Mouse (Mus musculus): ENCODE results near the gene Grsf1. TPM values are rescaled to one million over a fixed set of nuclear protein-coding genes. Genes with fewer than 3 reads are reported as not detected.

Gene Grsf1
- polyA plus RNA-seq, 1 experiment from 2014 or later, result 67.6 TPM

DNA sequence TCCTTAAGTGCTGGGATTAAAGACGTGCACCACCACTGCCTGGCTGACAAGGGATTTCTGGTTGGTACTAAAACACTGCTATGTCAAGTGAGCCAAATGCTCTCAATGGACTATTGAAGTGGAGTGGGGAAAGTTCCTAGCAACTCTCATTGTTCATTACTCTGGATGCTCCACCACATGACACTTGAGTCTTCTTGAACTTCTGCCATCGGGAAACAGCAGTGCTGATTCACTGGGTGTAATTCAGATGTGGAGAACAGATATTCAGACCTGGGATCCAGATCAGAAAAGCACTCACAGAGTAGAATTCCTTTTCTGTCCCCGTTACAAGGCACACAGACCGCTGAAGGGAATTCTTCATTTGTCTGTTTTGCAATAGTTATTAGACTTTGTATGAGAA is 27.6 kb upstream of the Grsf1 start:
- Histone ChIP-seq H3K4me1 (replicated peaks) (no peaks in the 10 kb centered on the region), H3K4me2 (no peak overlapping the region), H3K27me3 (no peaks in the 10 kb centered on the region), H3K9ac (replicated peaks) (no peak overlapping the region), H3K4me3 (replicated peaks) (no peak overlapping the region), H3K27ac (no peak overlapping the region), H3K36me3 (no peaks in the 10 kb centered on the region), H3K9me3 (no peaks in the 10 kb centered on the region)
- 92% methylated on average over 4 of the region's 4 CpGs for WGBS
- ATAC-seq (ENCODE audit: insufficient number of reproducible peaks, insufficient read depth, low FRiP score, low TSS enrichment, low read depth), result no peak

DNA sequence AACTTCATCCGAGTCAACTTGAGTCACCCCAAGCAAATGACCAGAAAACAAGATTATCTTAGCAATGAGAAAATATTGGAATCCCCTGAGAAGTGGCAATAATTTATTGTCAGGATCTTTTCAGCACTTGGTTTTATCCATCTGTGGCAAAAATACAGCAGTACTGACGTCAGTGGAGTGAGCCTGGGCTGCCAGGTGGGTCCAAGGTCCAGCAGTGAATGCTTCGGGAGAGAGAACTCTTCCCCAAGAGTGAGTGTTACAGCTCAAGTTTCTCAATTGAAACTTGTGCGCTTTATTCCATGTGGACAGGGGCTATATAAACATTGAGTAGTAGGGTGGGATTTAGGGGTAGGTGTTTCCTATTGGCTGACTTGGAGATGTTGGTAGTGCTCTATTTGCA is 26.1 kb upstream of the Grsf1 start:
- H3K36me3 ChIP-seq, result no peaks in the 10 kb centered on the region
- H3K9me3 ChIP-seq, result no peaks in the 10 kb centered on the region
- H3K4me3 ChIP-seq (replicated peaks), result no peak overlapping the region
- no peak overlapping the region for H3K4me2 ChIP-seq
- no peak for ATAC-seq (ENCODE audit: insufficient number of reproducible peaks, insufficient read depth, low FRiP score, low TSS enrichment, low read depth)
- H3K27me3 ChIP-seq, result no peaks in the 10 kb centered on the region
- WGBS, result 74% methylated on average over 4 of the region's 4 CpGs
- H3K27ac ChIP-seq, result no peak overlapping the region
- H3K4me1 ChIP-seq (replicated peaks), result no peaks in the 10 kb centered on the region
- no peak overlapping the region for H3K9ac ChIP-seq (replicated peaks)

DNA sequence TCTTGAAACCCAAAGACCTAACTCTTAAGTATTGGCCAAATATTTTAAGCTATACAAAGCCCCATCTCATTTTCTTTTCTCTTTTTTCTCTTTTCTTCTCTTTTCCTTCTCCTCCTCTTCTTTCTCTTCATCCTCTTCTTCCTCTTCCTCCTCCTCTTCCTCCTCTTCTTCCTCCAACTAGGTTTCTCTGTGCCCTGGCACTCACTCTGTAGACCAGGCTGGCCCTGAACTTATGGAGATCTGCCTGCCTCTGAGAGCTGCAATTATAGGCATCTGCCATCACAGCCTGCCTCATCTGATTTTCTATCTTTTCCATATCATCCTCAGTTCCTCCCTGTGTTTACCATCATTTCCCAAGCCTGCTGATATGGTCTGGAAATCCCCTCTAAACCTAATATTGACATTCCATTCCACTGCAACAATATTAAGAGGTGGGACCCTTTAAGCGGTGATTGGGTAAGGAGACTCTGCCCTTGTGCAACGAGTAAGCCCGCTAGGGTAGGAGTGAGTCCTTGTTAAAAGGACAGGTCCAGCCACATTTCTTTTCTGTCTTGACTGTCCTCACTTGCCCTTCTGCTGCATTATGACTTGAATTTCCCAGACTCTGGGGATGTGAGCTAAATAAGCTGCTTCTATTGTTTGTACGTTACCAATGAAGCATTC is 23.4 kb upstream of the Grsf1 start:
- no peak overlapping the region for H3K4me2 ChIP-seq

DNA sequence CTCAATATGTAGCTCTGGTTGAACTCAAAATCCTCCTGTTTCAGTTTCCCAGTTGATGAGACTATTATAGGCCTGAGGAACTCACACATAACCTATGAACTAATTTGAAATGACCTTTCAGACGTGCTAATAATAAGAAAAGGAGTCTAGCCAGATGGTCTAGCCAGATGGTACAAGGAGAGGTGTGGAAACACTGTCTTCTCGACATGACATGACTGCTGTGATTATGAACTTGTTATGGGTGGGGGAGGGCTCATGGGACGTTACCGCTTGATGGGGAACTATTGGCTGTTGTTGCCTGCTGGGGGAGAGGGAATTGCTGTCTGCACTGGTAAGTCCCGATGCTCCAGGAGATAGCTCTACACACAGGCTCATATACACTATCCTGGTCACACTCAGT is 21.3 kb upstream of the Grsf1 start:
- no peaks in the 10 kb centered on the region for H3K4me1 ChIP-seq (replicated peaks)
- H3K9ac ChIP-seq (replicated peaks), result no peak overlapping the region
- H3K36me3 ChIP-seq, result no peaks in the 10 kb centered on the region
- WGBS, result 74% methylated on average over 5 of the region's 5 CpGs
- H3K9me3 ChIP-seq, result no peaks in the 10 kb centered on the region
- H3K4me2 ChIP-seq, result no peak overlapping the region
- no peak overlapping the region for H3K4me3 ChIP-seq (replicated peaks)
- ATAC-seq (ENCODE audit: insufficient number of reproducible peaks, insufficient read depth, low FRiP score, low TSS enrichment, low read depth), result no peak
- no peaks in the 10 kb centered on the region for H3K27me3 ChIP-seq
- no peak overlapping the region for H3K27ac ChIP-seq

More for the DNA sequence above, 23.4 kb upstream of the Grsf1 start:
- WGBS, result 78% methylated on average over 4 of the region's 4 CpGs
- no peaks in the 10 kb centered on the region for H3K27me3 ChIP-seq
- H3K27ac ChIP-seq, result no peak overlapping the region
- ATAC-seq (ENCODE audit: insufficient number of reproducible peaks, insufficient read depth, low FRiP score, low TSS enrichment, low read depth), result no peak
- H3K9ac ChIP-seq (replicated peaks), result no peak overlapping the region
- H3K4me1 ChIP-seq (replicated peaks), result no peaks in the 10 kb centered on the region
- no peaks in the 10 kb centered on the region for H3K36me3 ChIP-seq
- no peaks in the 10 kb centered on the region for H3K9me3 ChIP-seq
- no peak overlapping the region for H3K4me3 ChIP-seq (replicated peaks)

DNA sequence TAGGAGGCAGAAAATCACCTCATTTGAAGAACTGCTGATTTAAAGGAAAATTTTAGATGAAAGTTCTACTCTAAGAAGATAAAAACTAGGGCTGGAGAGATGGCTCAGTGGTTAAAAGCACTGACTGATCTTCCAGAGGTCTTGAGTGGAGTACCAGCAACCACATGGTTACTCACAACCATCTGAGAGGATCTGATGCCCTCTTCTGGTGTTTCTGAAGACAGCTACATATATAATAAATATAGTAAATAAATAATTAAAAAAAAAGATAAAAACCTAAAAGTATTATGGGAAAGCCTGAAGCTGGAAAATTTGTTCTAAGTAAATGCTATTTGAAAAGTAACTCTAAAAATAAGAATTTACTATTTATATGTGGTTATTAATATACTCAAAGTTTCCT is 17.1 kb upstream of the Grsf1 start:
- Histone ChIP-seq H3K27me3 (no peaks in the 10 kb centered on the region), H3K4me1 (replicated peaks) (no peaks in the 10 kb centered on the region), H3K4me2 (no peak overlapping the region), H3K9me3 (no peaks in the 10 kb centered on the region), H3K27ac (no peak overlapping the region), H3K4me3 (replicated peaks) (no peak overlapping the region), H3K36me3 (no peaks in the 10 kb centered on the region), H3K9ac (replicated peaks) (no peak overlapping the region)
- ATAC-seq (ENCODE audit: insufficient number of reproducible peaks, insufficient read depth, low FRiP score, low TSS enrichment, low read depth), result no peak

DNA sequence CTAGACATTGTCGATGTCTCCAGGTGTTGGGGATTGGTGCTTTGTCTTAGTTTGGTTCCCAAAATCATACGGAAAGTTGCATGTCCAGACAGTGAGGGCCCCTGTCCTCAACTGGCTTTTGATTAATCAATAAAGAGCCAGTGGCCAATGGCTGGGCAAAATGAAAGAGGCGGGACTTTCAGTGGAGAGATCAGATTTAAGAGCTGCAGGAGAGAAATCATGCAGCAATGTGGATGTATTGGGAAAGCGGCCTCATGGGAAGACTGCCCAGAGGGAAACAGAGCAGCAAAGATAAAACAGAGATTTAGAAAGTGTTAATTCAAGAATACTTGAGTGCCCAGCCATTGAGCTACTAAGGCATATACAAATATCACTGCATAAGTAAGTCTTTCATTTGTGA is 16.6 kb upstream of the Grsf1 start:
- Histone ChIP-seq H3K36me3 (no peaks in the 10 kb centered on the region), H3K4me3 (replicated peaks) (no peak overlapping the region), H3K4me1 (replicated peaks) (no peaks in the 10 kb centered on the region), H3K27ac (no peak overlapping the region), H3K9me3 (no peaks in the 10 kb centered on the region), H3K4me2 (no peak overlapping the region), H3K27me3 (no peaks in the 10 kb centered on the region), H3K9ac (replicated peaks) (no peak overlapping the region)
- ATAC-seq (ENCODE audit: insufficient number of reproducible peaks, insufficient read depth, low FRiP score, low TSS enrichment, low read depth), result no peak
- 89% methylated on average over 4 of the region's 4 CpGs for WGBS

DNA sequence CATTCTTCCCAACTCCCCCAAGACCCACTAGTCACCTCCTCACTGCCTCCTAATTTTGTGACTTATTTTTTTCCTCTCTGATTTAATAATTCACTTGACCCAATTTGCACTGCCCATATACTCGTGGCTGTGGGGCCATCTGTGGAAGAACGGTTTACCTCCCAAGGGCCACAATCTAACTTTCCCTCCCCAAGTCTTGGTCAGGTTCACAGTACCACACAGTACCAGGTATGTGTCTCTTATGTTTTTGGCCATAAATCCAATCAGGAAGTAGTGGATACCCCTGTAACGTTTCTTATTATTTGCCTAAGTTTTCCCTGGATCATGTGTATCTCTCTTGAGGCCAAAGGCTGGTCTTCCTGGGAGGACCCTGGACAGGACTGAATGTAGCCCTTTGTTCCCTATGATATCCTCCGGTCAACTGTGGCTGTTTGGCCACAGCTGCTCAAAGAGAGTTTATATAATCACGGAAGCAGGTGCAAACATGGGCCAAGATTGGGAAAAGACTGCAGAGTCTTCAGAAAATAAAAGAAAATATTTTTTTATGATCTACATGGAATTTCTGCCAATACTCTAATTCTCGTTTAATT is 15.6 kb upstream of the Grsf1 start:
- no peak overlapping the region for H3K27ac ChIP-seq
- H3K27me3 ChIP-seq, result no peaks in the 10 kb centered on the region
- no peak for ATAC-seq (ENCODE audit: insufficient number of reproducible peaks, insufficient read depth, low FRiP score, low TSS enrichment, low read depth)
- no peak overlapping the region for H3K4me2 ChIP-seq
- H3K36me3 ChIP-seq, result no peaks in the 10 kb centered on the region
- H3K9me3 ChIP-seq, result no peaks in the 10 kb centered on the region
- WGBS, result 77% methylated on average over 6 of the region's 6 CpGs
- H3K4me1 ChIP-seq (replicated peaks), result no peaks in the 10 kb centered on the region
- H3K9ac ChIP-seq (replicated peaks), result no peak overlapping the region
- H3K4me3 ChIP-seq (replicated peaks), result no peak overlapping the region

DNA sequence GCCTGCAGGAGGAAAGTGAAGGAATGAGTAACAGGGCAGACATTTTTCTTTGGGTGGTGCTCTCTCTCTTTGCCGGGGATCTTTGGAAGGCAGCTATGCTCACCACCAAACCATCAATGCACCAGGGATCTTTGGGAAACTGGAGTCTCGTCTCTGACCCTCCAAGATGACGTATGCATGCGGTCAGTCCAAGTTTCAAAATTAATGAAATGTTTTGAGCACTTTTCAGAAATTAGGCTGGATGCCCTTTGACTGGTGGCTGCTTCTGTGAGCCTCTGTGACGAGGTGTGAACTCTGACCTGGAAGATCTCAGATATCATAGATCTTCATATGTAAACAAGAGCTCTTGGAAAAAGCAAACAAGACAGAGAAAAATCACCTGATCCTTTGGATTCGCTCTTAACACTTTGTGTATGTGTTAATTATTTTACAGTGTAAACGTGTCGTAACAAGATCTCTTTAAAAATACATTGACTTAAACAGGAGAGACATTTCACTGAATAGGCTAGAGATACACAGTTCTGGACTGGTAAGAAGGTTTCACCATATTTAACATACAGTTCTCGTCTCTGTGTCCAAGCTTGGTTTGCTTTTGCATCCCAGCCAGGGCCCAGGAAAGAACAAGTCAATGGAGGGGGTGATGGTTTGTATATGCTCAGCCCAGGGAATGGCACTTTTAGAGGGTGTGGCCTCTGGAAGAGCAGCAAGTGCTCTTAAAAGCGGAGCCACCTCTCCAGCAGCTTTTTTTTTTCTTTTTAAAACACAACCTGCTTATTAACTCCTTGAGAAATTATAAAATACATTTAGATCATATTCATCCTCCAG is 14.9 kb upstream of the Grsf1 start:
- Histone ChIP-seq H3K4me3 (replicated peaks) (no peak overlapping the region), H3K4me2 (no peak overlapping the region), H3K9ac (replicated peaks) (no peak overlapping the region), H3K36me3 (no peaks in the 10 kb centered on the region), H3K27ac (no peak overlapping the region), H3K4me1 (replicated peaks) (no peaks in the 10 kb centered on the region), H3K27me3 (0 out of 2 replicates have a peak, but pooled peaks cover 3% of the 10 kb centered on the region), H3K9me3 (no peaks in the 10 kb centered on the region)
- WGBS, result 68% methylated on average over 10 of the region's 10 CpGs
- no peak for ATAC-seq (ENCODE audit: insufficient number of reproducible peaks, insufficient read depth, low FRiP score, low TSS enrichment, low read depth)

DNA sequence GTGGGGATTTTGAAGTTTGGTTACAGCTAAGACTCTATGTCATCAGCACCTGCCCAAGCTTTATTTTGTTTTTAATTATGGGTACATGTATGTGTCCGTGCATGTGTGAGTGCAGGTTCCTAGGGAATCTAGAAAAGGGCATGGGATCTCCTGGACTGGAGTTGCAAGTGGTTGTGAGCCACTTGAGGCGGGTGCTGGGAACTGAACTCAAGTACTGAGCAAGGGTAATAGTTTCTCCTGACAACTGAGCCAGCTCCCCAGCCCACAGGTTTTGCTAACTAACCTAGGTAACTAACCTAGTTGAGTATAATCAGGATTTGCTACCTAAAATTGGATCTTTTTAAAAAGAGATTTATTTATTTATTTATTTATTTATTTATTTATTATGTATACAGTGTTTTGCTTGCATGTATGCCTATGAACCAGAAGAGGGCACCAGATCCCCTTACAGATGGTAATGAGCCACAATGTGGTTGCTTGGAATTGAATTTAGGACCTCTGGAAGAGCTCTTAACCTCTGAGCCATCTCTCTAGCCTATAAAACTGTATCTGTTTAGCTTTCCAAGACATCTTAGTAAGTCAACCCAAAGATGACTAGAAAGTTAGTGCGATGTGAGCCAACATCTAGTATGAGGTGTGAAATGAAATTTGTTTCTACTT is 13.4 kb upstream of the Grsf1 start:
- no peak overlapping the region for H3K4me3 ChIP-seq (replicated peaks)
- no peak overlapping the region for H3K4me2 ChIP-seq
- 74% methylated on average over 3 of the region's 3 CpGs for WGBS
- 0 out of 2 replicates have a peak, but pooled peaks cover 4% of the 10 kb centered on the region for H3K4me1 ChIP-seq (replicated peaks)
- no peaks in the 10 kb centered on the region for H3K9me3 ChIP-seq
- no peak overlapping the region for H3K27ac ChIP-seq
- no peaks in the 10 kb centered on the region for H3K36me3 ChIP-seq
- no peak overlapping the region for H3K9ac ChIP-seq (replicated peaks)
- no peak; the same call in 1 of the 2 replicates for ATAC-seq (ENCODE audit: insufficient number of reproducible peaks, insufficient read depth, low FRiP score, low TSS enrichment, low read depth)
- H3K27me3 ChIP-seq, result peaks cover 14% of the 10 kb centered on the region

DNA sequence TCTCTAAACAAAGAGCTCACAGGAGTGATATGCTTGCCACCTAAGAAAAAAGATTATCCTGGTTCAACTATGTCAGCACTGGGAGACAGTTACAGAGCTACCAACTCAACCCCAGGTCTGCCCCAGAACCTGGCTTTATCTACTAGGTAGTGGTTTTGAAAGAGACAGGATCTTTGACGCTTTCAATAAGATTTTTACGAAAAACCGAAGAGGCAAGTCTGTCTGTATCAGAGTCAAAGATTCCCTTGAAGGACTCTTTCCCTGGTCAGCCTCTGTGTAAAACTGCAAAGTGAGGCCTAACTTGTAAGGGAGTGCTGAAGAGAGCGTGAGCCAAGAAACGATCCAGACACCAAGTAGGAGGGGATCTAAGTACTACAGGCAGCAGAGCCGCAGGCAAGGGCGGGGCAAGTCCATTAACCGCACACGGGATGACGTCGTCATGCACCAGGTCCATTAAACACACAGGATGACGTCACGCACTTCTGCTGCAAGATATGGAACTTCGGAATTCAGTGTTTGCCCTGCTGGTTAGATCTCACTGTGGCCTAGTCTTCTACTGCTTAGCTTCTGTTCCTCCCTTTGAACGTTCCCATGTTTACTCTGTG is 12.7 kb upstream of the Grsf1 start:
- no peak overlapping the region for H3K27ac ChIP-seq
- no peak for ATAC-seq (ENCODE audit: insufficient number of reproducible peaks, insufficient read depth, low FRiP score, low TSS enrichment, low read depth)
- H3K36me3 ChIP-seq, result no peaks in the 10 kb centered on the region
- no peak overlapping the region for H3K4me3 ChIP-seq (replicated peaks)
- peaks cover 14% of the 10 kb centered on the region for H3K27me3 ChIP-seq
- H3K4me1 ChIP-seq (replicated peaks), result 0 out of 2 replicates have a peak, but pooled peaks cover 4% of the 10 kb centered on the region
- H3K9ac ChIP-seq (replicated peaks), result no peak overlapping the region
- H3K4me2 ChIP-seq, result no peak overlapping the region
- 71% methylated on average over 15 of the region's 15 CpGs for WGBS
- H3K9me3 ChIP-seq, result no peaks in the 10 kb centered on the region

DNA sequence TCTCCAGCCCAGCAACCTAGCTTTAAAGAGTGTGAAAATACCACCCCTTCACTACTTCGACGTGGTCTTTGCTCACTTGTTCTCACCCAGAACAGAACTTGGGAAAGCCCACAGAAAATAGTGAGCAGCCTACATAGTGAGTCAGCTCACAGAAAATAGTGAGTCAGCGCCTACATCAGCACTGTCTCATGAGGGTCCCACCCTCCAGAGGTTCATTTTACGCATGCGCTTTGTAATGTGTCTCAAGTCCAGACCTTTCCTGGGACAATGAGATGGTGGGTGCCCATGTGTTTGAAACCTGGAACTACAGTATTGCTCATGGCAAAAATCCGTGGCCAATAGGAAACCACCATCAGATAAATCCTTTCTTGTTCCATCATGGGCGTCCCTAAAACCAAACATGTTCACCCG is 12.0 kb upstream of the Grsf1 start:
- H3K36me3 ChIP-seq, result no peaks in the 10 kb centered on the region
- H3K27ac ChIP-seq, result no peak overlapping the region
- no peaks in the 10 kb centered on the region for H3K9me3 ChIP-seq
- WGBS, result 81% methylated on average over 8 of the region's 8 CpGs
- no peak overlapping the region for H3K4me3 ChIP-seq (replicated peaks)
- H3K9ac ChIP-seq (replicated peaks), result no peak overlapping the region
- H3K27me3 ChIP-seq, result peaks cover 14% of the 10 kb centered on the region
- 0 out of 2 replicates have a peak, but pooled peaks cover 4% of the 10 kb centered on the region for H3K4me1 ChIP-seq (replicated peaks)
- H3K4me2 ChIP-seq, result no peak overlapping the region
- ATAC-seq (ENCODE audit: insufficient number of reproducible peaks, insufficient read depth, low FRiP score, low TSS enrichment, low read depth), result no peak

Data from limb, embryonic 12.5 days (tissue).